Mouse (Mus musculus) thymus, postnatal 0 days (tissue): Measurements from ENCODE around the gene Gprin1. TPM values are rescaled to one million over a fixed set of nuclear protein-coding genes. Genes with fewer than 3 reads are reported as not detected.
A peak's percentile ranks its signal among the peaks of the same experiment; 100 is the strongest.

Experiments used
- DNase-seq: peaks from one replicate; pipeline ENCODE4 v3.0.0-alpha.2; 2015; ENCODE audit warnings: low spot score
- polyA plus RNA-seq: library from polyadenylated mRNA; unstranded; fragments of >200 nt; fragmentation: Nextera tagmentation; extraction: Ambion mirVana; gene quantifications from 2 replicates; pipeline ENCODE4 v1.2.1, GENCODE M21; 2015

The Gprin1 gene
- polyA plus RNA-seq, 1 experiment from 2014 or later = 1.0 TPM

DNA sequence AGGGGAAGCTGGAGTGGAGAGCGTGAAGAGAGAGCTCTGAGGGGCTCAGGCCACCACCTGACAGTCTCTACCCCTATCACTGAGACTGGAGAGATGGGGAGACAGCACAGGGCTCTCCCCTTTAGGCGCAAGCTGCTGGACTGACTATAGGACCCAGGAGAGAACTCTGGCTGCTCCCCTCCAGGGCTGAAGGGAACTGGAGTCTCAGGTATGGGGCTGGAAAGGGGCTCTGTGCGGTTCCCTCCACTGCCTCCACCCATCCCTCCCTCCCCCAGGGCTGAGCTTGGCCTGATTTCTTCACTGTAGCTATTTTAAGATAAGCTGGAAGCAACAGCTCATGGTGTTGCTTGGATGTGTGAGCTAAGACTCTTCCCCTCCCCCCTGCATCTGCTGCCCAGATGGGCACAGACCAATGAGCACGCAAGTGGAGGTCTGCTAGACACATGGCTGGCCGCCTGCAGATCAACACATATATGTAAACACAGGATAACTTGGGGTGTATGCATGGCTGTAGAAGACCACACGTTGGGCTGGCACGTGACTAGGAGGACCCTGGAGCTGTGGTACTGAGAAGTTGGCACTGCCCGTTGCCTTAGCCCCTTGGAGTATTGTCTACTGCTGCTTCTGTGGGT lies 10.6 kb upstream of the Gprin1 start:
- no peak for DNase-seq

DNA sequence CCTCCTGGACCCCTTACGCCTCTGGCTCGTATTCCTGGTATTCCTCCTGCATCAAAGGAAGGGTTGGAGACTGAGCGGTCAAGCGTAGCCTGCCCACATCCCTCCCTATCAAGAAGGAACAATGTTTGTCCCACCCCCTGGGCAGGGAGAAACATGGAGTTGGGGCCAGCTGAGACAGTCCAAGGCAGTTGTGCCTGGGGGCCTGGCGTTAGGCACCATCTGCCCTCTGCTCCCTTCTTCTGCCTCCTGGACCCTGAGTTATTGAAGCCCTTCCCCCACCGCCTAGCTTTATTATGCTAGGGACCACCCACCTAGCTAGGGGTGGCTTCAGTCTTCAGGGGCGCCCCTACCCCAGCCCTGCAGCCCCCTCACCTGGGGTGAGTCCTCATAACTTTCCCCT lies 9.8 kb upstream of the Gprin1 start:
- DNase-seq = no peak

DNA sequence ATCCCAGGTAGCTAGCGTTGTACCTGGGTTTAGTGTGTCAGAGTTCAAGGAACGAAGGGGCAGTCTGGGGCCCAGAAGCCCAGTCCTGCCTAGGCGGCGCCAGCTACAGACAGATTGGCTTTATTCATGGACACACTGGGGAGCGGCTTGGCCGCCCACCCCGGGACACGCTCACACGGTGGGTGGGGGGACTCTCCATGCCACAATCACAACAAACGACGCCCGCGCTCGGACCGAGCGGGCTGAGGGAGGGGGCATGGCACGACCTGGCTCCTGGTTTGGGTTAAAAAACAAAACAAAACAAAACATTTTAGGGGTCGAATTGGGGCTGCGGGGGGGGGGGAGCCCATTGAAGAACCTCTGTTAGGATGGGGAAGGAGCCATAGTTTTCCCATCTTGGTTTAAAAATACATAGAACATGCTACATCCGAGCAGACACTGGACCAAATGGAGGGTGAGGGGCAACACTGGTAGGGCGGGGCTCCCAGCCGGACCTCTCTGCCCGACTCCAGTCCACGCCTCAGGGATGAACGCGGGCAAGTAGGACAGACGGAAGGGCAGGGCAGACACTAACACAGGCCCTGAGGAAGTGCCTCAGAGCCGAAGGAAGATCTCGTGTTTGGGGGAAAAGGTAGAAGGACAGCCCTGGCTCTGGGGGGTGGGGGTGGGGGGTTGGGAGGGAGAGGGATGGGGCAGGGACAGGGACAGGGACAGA lies 9.2 kb upstream of the Gprin1 start:
- DNase-seq = no peak

DNA sequence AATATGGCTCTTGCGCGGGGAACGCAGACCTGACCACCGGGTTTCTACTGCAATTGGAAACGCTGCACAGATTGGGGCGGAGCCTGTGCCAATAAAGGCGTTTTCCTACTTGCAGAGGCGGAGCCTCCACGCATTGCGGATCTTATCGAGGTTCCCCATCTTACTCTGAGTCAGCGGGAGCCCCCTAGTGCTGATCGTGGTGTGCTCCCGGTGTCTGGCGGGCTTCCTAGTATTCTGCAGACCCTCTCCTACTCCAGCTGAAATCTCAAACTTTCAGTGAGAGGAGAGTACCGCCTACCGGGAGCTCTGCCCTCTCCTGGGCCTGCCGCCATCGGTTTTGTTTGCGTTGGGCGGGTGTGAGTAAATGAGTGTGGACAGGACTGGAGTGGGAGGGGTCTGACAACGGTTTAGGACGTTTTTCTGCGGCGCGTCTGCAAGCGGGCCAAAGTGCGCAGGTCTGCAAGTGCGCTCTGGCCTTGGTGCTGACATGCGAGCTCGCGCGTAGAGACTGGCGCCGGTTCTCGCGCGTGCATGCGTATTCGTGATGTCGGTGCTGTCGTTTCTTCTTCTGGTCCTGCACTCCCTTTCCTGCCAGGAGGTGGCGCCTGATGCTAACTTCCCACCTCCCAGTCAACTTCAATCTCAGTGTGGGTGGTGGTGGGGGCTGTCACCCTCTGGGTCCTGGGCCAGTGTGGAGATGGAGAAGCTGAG lies 8.5 kb upstream of the Gprin1 start:
- peak; percentile 62 for DNase-seq

DNA sequence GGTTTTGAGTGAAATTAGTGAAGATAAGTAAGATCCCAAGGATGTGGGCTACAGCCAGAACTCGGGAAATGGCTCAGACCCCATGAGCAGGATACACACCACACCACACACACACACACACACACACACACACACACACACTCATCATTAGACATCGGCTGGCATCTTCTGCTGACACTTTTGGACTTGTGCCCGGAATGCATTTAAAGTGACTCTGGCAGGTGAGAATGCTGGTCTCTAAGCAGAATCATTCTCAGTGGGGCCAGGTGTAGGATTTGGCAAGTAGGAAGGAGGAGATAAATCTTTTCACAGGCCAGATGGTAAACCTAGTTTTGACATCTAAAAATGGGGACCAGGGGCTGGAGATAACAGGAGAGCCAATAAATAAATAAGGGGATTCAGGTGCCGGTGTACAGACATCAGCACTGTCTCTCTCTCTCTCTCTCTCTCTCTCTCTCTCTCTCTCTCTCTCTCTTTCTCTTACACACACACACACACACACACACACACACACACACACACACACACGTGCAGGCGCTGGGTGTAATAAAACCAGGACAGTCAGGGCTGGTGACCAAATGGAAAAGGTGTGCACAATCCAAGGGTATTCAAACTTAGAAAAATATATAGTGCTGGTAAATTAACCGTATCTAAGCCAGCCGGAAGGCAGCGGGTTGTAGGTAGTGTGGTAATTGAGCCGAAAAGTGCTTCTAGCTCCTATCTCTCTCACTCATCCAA lies 7.6 kb upstream of the Gprin1 start:
- no peak for DNase-seq

DNA sequence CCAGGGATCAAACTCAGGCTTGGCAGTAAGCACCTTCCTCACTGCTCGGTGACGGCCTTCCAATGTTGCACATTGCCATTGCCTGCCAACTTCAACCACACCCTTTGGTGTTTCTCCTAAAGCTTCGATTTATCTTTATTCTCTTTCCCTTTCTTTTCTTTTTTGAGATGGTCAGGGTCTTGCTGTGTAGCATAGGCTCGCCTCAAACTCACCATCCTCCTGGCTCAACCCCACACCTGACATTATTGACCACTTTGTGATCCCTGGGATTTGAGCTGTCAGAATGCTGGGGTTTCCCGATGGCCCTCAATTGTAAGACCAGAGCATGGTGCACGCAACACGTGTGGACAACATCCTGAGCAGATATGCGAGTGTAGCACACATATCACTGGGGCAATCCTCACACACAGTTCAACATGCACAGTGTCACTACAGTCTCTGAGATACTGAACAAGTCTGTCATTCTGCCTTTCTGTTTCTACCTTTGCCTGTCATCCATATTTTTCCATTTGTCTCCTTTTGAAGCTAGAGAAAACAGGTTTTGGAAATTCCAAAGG lies 6.6 kb upstream of the Gprin1 start:
- DNase-seq = no peak

DNA sequence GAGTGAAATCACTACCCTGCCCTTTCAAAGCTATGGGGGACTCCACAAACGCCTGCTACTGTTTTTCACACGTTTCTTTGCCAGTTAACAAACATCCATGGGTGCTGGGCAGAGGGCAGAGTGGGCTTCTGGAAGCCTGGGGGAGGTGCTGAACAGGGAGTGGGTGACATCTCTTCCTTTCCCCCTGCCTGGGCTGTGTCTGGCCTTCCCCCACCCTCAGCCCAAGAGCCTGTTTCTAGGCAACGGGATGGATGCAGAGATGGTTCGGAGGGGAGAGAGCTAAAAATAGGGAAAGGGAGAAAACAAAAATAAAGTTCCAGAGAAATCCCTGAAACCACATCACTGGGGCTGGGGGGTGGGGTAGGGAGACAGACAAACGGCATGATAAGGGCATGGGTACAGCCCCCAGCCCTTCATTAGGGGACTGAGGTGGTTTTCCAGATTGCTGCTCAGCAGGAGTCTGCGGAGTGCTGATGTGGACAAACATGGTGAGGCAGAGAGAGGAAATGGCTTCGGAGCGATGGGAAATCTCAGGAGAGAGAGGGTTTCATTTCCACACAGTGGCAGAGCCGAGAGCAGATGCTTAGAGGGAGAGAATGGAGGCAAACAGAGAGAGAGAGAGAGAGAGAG lies 5.6 kb upstream of the Gprin1 start:
- no peak for DNase-seq

DNA sequence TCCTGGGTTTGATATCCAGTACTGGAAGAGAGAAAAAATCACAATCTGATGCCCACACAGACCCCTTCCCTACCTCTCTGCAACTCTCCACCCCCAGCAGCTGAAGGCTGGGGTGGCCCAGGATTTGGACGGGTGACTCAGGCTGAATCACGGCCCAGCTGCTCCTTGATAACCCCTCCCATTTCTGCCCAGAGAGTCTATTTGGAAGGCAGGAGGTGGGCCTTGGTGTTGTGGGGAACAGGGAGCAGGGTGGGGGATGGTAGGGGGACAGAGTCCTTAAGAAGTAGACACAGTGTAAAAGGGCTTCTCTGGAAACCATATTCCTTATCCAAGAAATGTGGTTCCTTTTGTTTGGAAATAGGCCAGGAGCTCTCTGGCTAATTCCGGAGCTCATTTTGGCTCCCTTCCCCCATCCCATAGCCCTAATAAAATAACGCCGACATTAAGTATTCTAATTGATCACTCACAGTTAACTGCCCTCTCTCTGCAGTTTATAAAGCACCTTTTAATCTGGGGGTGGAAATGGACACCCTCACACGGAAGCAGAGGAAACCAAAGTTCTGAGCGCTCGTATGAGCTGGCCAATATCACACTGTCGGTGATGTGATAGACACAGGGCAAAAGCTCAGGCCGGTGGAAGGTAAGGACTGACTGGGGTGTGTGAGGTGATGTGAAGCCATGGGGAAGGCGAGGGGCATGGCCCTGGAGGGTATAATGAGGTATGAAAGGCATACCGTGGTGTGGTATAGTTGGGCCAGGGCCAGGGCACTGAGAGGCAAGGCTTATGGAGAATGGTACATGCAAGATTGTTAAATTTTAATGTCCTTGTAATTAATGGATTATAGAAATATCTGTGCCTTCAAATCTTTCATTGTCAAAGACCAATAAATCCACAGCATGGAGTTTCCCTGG lies 4.8 kb upstream of the Gprin1 start:
- DNase-seq = no peak

DNA sequence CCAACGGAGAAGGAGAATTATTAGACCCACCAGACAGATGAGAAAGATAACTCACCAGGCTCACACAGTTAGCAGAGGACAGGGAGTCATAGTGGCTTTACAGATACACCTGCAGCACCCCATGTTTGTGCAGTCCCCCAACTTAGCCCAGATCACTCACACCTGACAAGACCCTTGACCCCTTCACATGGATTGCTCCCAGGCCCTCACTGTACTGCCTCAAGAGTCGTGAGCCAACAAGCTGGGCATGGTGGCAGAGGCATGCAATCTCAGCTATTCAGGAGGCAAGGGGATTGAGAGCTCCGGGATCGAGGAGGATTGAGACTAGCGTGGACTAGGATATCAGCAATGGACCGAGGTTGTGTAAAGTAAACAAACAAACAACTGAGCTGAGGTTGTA lies 4.1 kb upstream of the Gprin1 start:
- DNase-seq = no peak

DNA sequence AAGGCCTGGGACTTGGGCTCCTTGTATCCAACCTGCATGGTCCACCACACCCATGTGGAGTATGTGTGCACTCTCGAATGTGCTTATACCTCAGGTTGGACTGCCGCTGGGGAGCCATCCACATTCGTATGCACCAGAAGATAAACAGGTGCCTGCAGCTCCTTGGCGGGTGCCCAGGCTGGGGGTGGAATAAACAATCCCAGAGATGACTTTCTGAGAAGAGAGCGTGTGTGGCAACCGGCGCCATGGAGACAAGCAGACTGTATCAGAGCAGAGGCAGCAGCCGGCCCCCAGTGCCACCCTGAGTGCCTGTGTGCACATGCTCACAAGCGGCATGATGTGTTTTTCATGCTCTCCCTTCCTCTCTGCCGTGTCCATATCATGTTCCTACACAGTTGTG lies 3.0 kb upstream of the Gprin1 start:
- DNase-seq = no peak

DNA sequence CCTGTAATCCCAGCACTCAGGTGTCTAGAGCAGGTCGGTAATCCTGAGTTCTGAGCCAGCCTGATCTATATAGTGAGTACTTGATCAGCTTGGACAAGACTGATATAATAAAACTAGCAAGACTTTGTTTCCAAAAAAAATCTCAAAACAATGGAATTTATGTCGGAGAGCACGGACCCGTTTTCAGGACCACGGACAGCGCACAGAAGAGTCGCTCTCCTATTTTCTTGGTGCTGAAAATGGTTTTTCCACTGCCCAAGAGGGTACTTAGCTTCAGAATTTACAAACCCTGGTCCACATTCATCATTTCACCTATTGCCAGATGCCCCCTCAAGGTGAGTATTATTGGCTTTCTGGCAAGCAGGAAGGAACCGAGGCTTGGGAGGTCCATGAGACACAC lies 1.0 kb upstream of the Gprin1 start:
- no peak for DNase-seq

DNA sequence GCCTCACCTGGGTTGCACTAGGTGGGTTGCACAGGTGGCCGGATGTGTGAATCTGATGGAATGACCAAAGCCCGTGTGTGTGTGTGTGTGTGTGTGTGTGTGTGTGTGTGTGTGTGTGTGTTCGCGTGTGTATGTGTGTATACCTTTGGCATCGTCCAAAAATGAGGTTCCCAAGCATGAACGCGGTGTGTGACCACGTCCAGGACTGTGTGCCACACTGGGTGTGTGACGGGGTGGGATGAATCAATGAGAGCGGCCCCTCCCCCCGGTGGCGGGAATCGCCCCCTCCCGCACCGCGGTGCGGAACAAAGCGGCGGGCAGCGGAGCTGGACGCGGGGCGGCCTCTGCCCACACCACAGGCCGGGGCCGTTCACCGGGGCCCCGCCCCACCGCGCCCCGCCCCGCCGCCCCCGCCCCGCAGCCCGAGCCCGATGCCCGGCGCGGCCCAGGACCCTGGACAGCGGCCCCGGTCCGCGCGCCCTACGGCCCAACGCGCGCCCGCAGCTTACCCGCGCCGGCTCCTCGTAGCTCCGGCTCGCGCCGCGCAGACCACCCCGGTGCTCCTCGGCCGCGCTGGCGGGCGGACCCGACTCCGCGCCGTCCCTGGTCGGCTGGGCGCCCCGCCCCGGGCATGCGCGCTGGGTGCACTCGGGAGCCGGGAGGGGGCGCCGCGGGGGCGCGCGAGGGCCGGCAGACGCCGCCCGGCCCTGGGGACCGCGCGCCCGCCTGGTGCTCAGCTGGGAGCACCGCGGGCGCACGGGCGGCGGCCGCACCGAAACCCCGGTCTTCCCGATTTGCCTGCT lies 412 bp downstream of the Gprin1 start:
- no peak for DNase-seq

DNA sequence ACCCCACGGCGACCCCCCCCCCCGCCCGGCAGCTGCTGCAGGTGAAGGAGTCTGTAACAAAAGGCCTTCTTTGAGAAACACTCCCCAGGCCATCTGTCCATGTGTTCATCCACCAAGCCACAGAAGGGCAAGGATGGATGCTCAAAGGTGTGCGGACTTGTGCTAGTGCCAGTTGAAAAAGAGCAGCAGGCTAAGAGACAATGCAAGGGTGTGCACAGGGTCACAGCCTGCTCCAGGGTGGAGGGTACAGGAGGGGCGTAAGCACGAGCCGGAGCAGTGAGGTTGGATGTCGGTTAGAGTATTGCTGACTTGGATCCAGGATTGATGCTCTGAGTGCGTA lies 983 bp downstream of the Gprin1 start:
- no peak for DNase-seq

DNA sequence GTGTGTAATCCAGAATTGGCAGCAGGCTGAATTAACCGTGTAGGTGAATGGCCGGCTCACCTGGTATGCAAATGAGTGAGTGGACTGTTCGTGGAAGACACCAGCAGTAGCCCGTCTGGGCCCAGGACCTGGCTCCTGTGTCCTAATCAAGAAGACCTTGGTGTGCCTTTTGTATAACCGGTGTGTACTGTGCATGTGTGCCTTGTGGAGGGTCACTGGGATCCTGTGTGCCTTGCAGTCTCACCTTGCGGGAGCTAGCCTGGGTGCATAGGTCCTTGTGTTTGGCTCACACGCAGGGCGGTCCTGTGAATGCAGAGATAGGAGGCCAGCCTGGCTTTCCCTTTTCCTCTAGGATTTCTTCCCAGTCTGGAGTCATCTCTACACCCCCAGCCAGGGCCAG lies 1.5 kb downstream of the Gprin1 start:
- DNase-seq = no peak

DNA sequence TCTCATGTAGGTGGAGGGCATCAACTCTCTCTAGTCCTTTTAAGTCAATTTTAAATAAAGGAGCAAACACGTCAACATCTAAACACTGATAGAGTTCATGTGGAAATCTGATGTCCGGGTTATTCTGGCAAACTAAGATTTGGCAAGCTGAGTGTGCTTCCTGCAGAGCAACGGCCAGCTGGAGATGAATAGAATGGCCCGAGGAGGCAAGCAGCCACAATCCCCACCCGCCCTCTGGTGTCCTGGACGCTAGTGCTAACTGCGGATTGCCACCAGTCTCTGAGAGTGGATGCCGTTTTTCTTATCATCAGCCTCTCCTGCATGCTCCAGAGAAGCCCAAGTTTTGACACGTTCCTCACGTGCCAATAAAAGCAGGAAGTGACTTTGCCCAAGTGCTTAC lies 2.8 kb downstream of the Gprin1 start:
- no peak for DNase-seq

DNA sequence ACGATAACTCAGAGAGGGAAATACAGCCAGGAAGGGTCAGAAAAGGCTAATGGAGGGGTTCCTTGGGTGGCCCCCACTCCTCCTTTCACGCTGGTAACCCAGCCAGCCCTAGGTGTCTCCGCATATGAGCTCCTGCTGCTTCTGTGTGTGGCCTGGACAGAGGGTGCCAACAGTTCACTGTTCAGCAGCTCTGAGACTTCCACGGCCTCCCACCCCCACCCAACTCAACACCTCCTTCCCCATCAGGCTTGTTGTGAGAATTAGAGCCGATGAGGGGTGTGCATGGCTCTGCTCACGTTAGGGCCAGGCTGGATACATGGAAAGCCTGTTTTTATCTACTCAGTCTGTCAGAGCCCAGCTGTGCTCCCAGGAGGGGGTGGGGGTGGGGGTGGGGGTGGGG lies 3.6 kb downstream of the Gprin1 start:
- no peak for DNase-seq

DNA sequence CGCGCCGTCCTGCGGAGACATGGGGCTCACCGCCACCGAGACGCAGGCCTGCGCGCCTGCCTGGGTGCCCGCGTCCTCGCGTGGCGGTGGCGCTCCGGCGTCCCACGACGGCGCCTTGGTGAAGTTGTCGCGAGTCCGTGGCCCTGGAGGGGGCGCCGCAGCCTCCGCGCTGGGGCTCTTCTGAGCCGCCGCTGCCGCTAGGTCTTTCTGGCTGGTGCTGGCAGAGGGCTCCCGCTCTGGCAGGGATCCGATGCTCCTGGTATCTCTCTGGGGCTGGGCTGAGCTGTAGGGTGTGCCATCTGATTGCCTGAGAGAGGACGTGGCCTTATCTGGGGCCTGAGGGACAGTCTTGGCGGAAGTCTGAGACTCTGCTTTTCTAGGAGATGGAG lies 11.5 kb downstream of the Gprin1 start:
- no peak for DNase-seq

DNA sequence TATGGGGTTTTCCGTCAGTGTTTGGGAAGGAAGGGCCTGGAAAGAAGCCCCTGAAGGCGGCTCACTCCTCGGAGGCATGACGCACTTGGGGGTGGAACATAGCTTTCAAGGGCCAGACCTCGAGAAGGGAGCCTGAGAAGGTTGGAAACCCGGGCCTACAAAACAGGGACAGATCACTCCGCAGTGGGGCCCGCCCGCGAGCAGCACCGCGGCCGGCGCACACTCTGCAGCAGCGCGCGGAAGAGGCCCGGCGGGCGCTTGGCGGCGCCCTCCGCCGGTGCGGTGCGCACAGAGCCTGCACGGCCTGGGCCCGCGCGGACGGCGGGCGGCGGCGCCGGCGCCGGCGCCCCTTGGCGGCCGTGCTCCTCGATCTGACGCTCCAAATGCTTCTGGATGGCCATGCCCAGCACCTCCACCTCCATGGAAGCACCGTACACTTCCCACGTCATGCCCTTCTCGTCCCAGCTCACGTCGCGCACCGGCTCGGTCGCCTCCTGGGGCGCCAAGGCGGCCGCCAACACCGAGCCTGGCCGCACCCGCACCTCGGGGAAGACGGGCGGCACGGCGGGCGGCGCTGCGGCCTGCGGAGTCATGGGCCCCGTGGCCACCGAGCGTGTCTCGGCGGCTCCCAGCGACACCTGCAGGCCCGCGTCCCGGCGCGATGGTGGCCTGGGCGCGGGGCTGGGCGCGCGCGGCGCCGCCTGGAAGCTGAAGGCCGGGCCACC lies 12.0 kb downstream of the Gprin1 start:
- DNase-seq = no peak

DNA sequence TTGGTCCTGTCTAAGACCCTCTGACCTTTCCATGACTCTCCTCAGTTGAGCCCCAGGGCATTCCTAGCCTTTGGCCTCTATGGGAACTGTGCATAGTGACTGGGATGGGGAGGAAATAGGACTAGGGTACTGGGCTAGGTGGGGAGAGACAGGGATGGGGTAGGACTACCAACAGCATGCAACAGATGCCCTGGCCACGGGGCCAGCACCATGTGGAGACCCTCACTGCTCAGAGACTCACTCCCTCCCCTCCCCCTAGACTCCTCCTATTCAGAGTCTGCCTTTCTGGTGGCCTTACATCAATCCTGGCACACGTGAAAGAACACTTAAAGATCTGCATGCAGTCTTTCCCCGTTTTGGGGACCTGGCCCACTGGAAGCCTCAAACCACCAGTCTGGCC lies 12.7 kb downstream of the Gprin1 start:
- no peak for DNase-seq
